Mouse (Mus musculus): Measurements from ENCODE around the gene Itga11. TPM values are rescaled to one million over a fixed set of nuclear protein-coding genes. Genes with fewer than 3 reads are reported as not detected.

Itga11 gene
- polyA plus RNA-seq, 1 experiment from 2014 or later: 0.19 TPM

DNA sequence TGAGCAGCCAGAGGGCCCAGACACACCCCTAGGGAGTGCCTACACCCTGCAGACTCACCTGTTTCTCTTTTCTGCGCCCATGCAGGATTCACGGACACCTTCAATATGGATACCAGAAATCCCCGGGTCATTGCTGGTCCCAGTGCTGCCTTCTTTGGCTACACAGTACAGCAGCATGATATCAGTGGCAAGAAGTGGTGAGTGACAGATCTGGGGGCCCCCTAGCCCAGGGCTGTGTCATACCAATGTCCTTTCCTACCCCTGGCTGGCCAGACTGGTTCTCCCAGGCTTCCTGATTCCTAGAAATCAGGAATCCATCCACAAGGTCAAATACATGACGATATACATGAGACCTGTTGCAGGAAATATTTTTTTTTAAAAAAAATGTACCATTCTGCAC, 19.2 kb downstream of the Itga11 start:
- H3K36me3 ChIP-seq (ENCODE audit: control insufficient read depth, insufficient read depth, low read length): no peaks in the 10 kb centered on the region
- DNase-seq (ENCODE audit: low spot score): no peak
- H3K27me3 ChIP-seq (replicated peaks; ENCODE audit: control insufficient read depth, insufficient read depth, low read length): no peaks in the 10 kb centered on the region
- H3K9me3 ChIP-seq (ENCODE audit: control insufficient read depth, low read length): no peaks in the 10 kb centered on the region
- H3K4me3 ChIP-seq (ENCODE audit: low read depth, low read length): no peak overlapping the region
- no peaks in the 10 kb centered on the region for H3K4me1 ChIP-seq (replicated peaks; ENCODE audit: control insufficient read depth, insufficient read depth, low read length)
- H3K9ac ChIP-seq (ENCODE audit: low read depth, low read length): no peak overlapping the region
- H3K4me2 ChIP-seq: no peak overlapping the region
- ATAC-seq (replicated peaks; ENCODE audit: low FRiP score): no peak
- 82% methylated on average over 4 of the region's 4 CpGs for WGBS
- H3K27ac ChIP-seq (ENCODE audit: low read depth, low read length): no peak overlapping the region

DNA sequence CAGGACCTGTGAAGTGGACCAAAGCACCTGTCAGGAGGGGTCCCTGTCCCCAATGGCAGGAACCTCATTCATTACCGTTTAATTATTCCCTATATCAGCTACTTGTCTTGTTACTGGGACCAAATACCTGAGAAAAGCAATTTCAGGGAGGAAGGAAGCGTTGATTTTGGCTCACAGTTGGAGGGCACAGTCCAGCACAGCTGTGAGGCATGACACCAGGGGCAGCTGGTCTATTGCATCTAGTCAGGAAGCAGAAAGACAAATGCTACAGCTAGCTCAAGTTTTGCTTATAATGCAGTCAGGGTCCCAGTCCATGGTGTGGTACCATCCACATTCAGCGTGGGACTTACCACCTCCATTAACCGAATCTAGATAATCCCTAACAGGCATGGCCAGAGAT, 29.6 kb downstream of the Itga11 start:
- Histone ChIP-seq H3K27me3 (replicated peaks; ENCODE audit: control insufficient read depth, insufficient read depth, low read length) (no peaks in the 10 kb centered on the region), H3K9ac (ENCODE audit: low read depth, low read length) (no peak overlapping the region), H3K4me3 (ENCODE audit: low read depth, low read length) (no peak overlapping the region), H3K4me2 (no peak overlapping the region), H3K36me3 (ENCODE audit: control insufficient read depth, insufficient read depth, low read length) (no peaks in the 10 kb centered on the region), H3K9me3 (ENCODE audit: control insufficient read depth, low read length) (no peaks in the 10 kb centered on the region), H3K27ac (ENCODE audit: low read depth, low read length) (no peak overlapping the region), H3K4me1 (replicated peaks; ENCODE audit: control insufficient read depth, insufficient read depth, low read length) (peaks cover 10% of the 10 kb centered on the region; the same call in 1 of the 2 replicates)
- no peak for ATAC-seq (replicated peaks; ENCODE audit: low FRiP score)
- no peak for DNase-seq (ENCODE audit: low spot score)
- 81% methylated on average over 4 of the region's 4 CpGs for WGBS

DNA sequence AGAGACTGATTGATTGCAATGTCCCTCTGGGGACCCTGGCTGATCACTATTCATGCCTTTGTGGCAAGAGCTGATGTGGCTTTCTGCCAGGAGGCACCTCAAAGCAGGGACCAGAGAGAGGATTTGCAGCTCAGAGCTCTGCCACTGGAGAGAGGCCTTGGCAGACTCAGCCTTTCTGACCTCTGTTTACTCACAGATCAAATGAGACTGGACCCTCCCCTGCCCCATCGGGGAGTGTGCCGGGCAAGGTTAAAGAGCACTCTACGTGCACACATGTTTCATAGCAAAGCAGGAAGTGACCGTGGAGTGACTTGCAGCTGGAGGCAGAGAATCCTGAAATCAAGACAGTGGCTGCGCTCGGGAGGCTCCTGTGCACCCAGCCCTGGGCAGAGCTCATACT, 30.2 kb downstream of the Itga11 start:
- ATAC-seq (replicated peaks; ENCODE audit: low FRiP score): no peak
- Histone ChIP-seq H3K4me1 (replicated peaks; ENCODE audit: control insufficient read depth, insufficient read depth, low read length) (peaks cover 10% of the 10 kb centered on the region; the same call in 1 of the 2 replicates), H3K4me2 (no peak overlapping the region), H3K4me3 (ENCODE audit: low read depth, low read length) (no peak overlapping the region), H3K27ac (ENCODE audit: low read depth, low read length) (no peak overlapping the region), H3K9me3 (ENCODE audit: control insufficient read depth, low read length) (no peaks in the 10 kb centered on the region), H3K9ac (ENCODE audit: low read depth, low read length) (no peak overlapping the region), H3K36me3 (ENCODE audit: control insufficient read depth, insufficient read depth, low read length) (no peaks in the 10 kb centered on the region), H3K27me3 (replicated peaks; ENCODE audit: control insufficient read depth, insufficient read depth, low read length) (no peaks in the 10 kb centered on the region)
- DNase-seq (ENCODE audit: low spot score): no peak
- 46% methylated on average over 6 of the region's 6 CpGs for WGBS

DNA sequence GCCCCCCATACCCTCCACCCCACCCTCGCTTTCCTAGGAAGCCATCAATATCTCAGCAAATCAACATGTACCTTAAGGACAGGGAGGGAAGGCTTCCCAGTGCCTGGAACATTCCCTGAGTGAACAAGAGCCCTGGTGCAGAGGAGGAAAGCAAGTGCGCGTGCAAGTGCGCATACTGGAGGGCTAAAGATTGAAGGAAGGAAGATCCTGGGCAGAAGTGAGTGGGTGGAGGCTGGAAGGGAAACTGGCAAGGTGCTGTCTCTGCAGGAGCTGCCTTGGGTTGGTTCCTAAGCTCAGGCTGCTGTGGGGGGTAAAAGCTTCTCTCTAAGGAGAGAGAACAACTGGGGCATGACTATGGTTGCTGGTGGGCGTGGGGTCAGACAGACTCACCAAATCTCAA, 32.4 kb downstream of the Itga11 start:
- no peak for ATAC-seq (replicated peaks; ENCODE audit: low FRiP score)
- no peaks in the 10 kb centered on the region for H3K9me3 ChIP-seq (ENCODE audit: control insufficient read depth, low read length)
- H3K27ac ChIP-seq (ENCODE audit: low read depth, low read length): no peak overlapping the region
- no peak overlapping the region for H3K9ac ChIP-seq (ENCODE audit: low read depth, low read length)
- peaks cover 10% of the 10 kb centered on the region; the same call in 1 of the 2 replicates for H3K4me1 ChIP-seq (replicated peaks; ENCODE audit: control insufficient read depth, insufficient read depth, low read length)
- H3K27me3 ChIP-seq (replicated peaks; ENCODE audit: control insufficient read depth, insufficient read depth, low read length): no peaks in the 10 kb centered on the region
- H3K4me3 ChIP-seq (ENCODE audit: low read depth, low read length): no peak overlapping the region
- no peak for DNase-seq (ENCODE audit: low spot score)
- 72% methylated on average over 5 of the region's 5 CpGs for WGBS
- no peaks in the 10 kb centered on the region for H3K36me3 ChIP-seq (ENCODE audit: control insufficient read depth, insufficient read depth, low read length)
- no peak overlapping the region for H3K4me2 ChIP-seq

DNA sequence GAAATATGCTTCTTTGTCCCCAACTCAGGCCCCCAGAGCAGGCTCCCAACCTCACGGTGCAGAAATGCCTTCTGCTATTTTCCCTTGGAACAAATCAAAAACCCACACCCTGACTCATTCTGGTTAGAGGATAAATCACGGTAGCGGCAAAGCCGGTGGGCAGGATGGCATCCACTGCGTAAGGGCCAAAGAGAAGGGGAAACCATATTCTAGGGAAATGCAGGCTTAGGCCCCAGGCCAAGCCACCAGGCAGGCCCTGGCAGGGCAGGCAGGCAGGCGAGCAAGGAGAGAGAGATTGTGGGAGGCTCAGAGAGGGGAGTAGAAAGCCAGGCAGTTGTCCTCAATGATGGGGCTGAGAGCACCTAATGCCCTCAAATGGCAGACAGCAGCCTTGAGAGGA, 34.7 kb downstream of the Itga11 start:
- H3K9me3 ChIP-seq (ENCODE audit: control insufficient read depth, low read length): no peaks in the 10 kb centered on the region
- WGBS: 85% methylated on average over 6 of the region's 6 CpGs
- no peaks in the 10 kb centered on the region for H3K27me3 ChIP-seq (replicated peaks; ENCODE audit: control insufficient read depth, insufficient read depth, low read length)
- H3K36me3 ChIP-seq (ENCODE audit: control insufficient read depth, insufficient read depth, low read length): no peaks in the 10 kb centered on the region
- no peak overlapping the region for H3K4me2 ChIP-seq
- H3K9ac ChIP-seq (ENCODE audit: low read depth, low read length): no peak overlapping the region
- no peak for ATAC-seq (replicated peaks; ENCODE audit: low FRiP score)
- H3K4me3 ChIP-seq (ENCODE audit: low read depth, low read length): no peak overlapping the region
- peaks cover 8% of the 10 kb centered on the region; the same call in 1 of the 2 replicates for H3K4me1 ChIP-seq (replicated peaks; ENCODE audit: control insufficient read depth, insufficient read depth, low read length)
- no peak overlapping the region for H3K27ac ChIP-seq (ENCODE audit: low read depth, low read length)
- DNase-seq (ENCODE audit: low spot score): no peak

DNA sequence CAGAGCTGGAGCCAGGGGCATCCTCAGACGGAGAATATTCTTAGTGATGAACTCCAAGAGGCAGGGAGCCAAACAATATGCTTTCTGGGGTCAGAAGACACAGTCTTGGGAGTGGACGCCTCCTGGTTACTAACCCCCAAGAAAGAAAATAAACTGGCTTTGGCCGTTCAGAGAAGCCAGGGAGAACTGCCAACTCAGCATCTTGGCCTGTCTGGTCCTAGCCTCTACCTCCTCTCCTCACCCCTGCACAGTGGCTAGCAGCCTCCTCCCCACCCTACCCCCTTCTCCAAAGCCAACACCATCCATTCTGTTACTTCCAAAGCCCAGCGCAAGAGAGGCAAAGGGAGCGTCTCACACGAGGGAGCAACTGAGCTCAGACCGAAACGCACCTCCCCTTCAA, 35.4 kb downstream of the Itga11 start:
- Histone ChIP-seq H3K4me3 (ENCODE audit: low read depth, low read length) (no peak overlapping the region), H3K9me3 (ENCODE audit: control insufficient read depth, low read length) (no peaks in the 10 kb centered on the region), H3K27ac (ENCODE audit: low read depth, low read length) (no peak overlapping the region), H3K4me2 (no peak overlapping the region), H3K4me1 (replicated peaks; ENCODE audit: control insufficient read depth, insufficient read depth, low read length) (peaks cover 8% of the 10 kb centered on the region; the same call in 1 of the 2 replicates), H3K36me3 (ENCODE audit: control insufficient read depth, insufficient read depth, low read length) (no peaks in the 10 kb centered on the region), H3K27me3 (replicated peaks; ENCODE audit: control insufficient read depth, insufficient read depth, low read length) (no peaks in the 10 kb centered on the region), H3K9ac (ENCODE audit: low read depth, low read length) (no peak overlapping the region)
- ATAC-seq (replicated peaks; ENCODE audit: low FRiP score): no peak
- 82% methylated on average over 8 of the region's 8 CpGs for WGBS
- no peak for DNase-seq (ENCODE audit: low spot score)

DNA sequence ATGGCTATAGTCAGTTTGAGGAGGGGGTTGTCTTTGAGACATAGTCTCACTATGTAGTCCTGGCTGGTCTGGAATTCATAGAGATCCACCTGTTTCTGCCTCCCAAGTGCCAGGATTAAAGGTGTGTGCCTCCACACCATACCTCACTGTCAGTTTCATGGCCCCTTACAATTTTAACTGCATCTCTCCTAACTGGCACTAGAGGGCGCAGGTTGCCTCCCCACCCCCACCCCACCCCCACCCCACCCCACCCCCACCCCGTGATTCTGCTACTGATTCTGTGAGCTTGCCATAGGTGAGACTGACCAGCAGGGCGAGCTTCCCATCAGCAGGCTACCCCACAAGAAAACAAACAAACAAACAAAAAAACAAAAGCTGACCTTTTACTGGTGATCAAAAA, 36.7 kb downstream of the Itga11 start:
- 42% methylated on average over 3 of the region's 3 CpGs for WGBS
- no peak for ATAC-seq (replicated peaks; ENCODE audit: low FRiP score)

DNA sequence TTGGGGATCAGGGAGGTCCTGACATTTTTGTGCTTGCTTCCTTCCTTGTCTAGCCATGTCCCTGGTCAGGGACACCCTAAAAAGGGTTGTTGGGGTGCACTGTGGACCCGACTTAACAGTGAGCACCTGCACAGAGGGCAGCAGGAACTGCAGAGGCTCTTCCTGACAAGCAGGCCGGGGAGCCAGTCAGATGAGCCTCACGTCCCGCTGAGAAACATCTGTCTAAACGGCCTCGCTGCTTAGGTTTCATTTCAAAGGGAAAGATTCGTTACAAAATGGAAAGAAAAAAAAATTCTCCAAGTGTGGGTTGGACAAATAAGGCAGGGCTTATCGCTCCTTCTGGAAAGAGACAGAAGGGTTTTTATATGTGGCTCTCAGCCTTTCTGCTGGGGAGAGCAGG, 40.4 kb downstream of the Itga11 start:
- no peak overlapping the region for H3K4me3 ChIP-seq (ENCODE audit: low read depth, low read length)
- DNase-seq (ENCODE audit: low spot score): no peak
- 51% methylated on average over 8 of the region's 8 CpGs for WGBS
- no peak overlapping the region for H3K4me2 ChIP-seq
- no peaks in the 10 kb centered on the region; the same call in 1 of the 2 replicates for H3K27me3 ChIP-seq (replicated peaks; ENCODE audit: control insufficient read depth, insufficient read depth, low read length)
- no peaks in the 10 kb centered on the region for H3K36me3 ChIP-seq (ENCODE audit: control insufficient read depth, insufficient read depth, low read length)
- ATAC-seq (replicated peaks; ENCODE audit: low FRiP score): no peak
- no peak overlapping the region for H3K9ac ChIP-seq (ENCODE audit: low read depth, low read length)
- no peaks in the 10 kb centered on the region for H3K4me1 ChIP-seq (replicated peaks; ENCODE audit: control insufficient read depth, insufficient read depth, low read length)
- H3K27ac ChIP-seq (ENCODE audit: low read depth, low read length): no peak overlapping the region
- H3K9me3 ChIP-seq (ENCODE audit: control insufficient read depth, low read length): no peaks in the 10 kb centered on the region

More for the DNA sequence above, 36.7 kb downstream of the Itga11 start:
- Histone ChIP-seq H3K4me3 (ENCODE audit: low read depth, low read length) (no peak overlapping the region), H3K27ac (ENCODE audit: low read depth, low read length) (no peak overlapping the region), H3K4me1 (replicated peaks; ENCODE audit: control insufficient read depth, insufficient read depth, low read length) (no peaks in the 10 kb centered on the region), H3K27me3 (replicated peaks; ENCODE audit: control insufficient read depth, insufficient read depth, low read length) (no peaks in the 10 kb centered on the region), H3K9ac (ENCODE audit: low read depth, low read length) (no peak overlapping the region), H3K9me3 (ENCODE audit: control insufficient read depth, low read length) (no peaks in the 10 kb centered on the region), H3K4me2 (no peak overlapping the region), H3K36me3 (ENCODE audit: control insufficient read depth, insufficient read depth, low read length) (no peaks in the 10 kb centered on the region)
- DNase-seq (ENCODE audit: low spot score): no peak

DNA sequence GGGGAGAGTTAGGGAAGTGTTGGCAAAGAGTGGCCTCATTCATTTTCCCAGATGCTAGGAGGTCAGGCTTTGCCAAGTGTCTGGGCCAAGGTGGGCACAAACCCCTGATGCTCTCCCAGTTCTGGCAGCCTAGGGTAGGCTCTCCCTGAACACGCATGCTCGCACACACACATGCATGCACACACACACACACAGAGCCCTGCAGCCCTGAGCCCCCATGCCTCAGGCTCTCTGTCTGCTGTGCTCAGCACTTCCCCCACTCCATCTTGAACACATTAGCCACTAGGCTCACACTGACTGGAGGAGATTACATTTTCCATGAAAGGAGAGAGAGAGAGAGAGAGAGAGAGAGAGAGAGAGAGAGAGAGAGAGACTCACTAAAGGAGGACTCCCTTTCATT, 44.2 kb downstream of the Itga11 start:
- H3K36me3 ChIP-seq (ENCODE audit: control insufficient read depth, insufficient read depth, low read length): no peaks in the 10 kb centered on the region
- H3K9me3 ChIP-seq (ENCODE audit: control insufficient read depth, low read length): no peaks in the 10 kb centered on the region
- WGBS: 95% methylated on average over 2 of the region's 2 CpGs
- DNase-seq (ENCODE audit: low spot score) (no peak), ATAC-seq (replicated peaks; ENCODE audit: low FRiP score) (no peak)
- H3K27me3 ChIP-seq (replicated peaks; ENCODE audit: control insufficient read depth, insufficient read depth, low read length): no peaks in the 10 kb centered on the region; the same call in 1 of the 2 replicates
- H3K27ac ChIP-seq (ENCODE audit: low read depth, low read length): no peak overlapping the region
- no peak overlapping the region for H3K9ac ChIP-seq (ENCODE audit: low read depth, low read length)
- H3K4me3 ChIP-seq (ENCODE audit: low read depth, low read length): no peak overlapping the region
- no peak overlapping the region for H3K4me2 ChIP-seq
- no peaks in the 10 kb centered on the region for H3K4me1 ChIP-seq (replicated peaks; ENCODE audit: control insufficient read depth, insufficient read depth, low read length)
